Mouse (Mus musculus) heart, postnatal 0 days (tissue): ENCODE measurements around the gene Vezf1.

Experiments
- CTCF ChIP-seq: IDR thresholded peaks from 2 replicates; pipeline ENCODE4 v1.5.1; 2016; ENCODE audit warnings: antibody characterized with exemption, control low read depth, low read depth
- EP300 ChIP-seq: IDR thresholded peaks from 2 replicates; pipeline ENCODE4 v1.6.1; 2016; ENCODE audit warnings: antibody characterized with exemption, low read depth

GRCm38 (mm10) chr11:88076394-88076793 lies 8.3 kb downstream of the Vezf1 start:
- TF ChIP-seq CTCF (no peak), EP300 (no peak)
